Mouse (Mus musculus) embryonic fibroblast, embryonic 13.5 days (primary cell): ENCODE results near the gene Ambra1.

Experiments
- CTCF ChIP-seq: IDR thresholded peaks from 2 replicates; pipeline ENCODE4 v1.5.1; 2011; ENCODE audit warnings: mild to moderate bottlenecking, control low read depth, low read length, moderate library complexity, borderline replicate concordance; ENCODE audit not compliant: insufficient read depth
- POLR2A ChIP-seq: IDR thresholded peaks from 2 replicates; pipeline ENCODE4 v1.6.1; 2011; ENCODE audit warnings: low read depth, mild to moderate bottlenecking, control low read depth, low read length, moderate library complexity

DNA sequence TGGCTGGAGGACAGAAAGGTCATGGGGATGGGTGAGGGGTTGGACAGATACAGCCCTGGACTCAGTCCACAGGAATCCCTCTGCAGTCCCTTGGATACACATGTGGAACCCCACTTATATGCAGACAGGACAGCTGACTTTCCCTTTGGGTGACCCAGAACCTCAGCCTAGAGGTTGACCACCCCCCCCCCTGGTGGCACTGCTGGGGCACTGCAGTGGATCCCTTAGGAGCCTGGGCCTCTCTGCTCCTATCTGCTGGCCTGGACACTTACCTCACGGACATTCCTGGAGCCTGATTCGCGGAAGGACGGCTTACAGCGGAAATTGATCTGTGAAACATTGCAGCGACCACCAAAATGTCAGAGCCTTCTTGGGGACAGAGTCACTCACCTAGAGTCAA is 212.4 kb downstream of the Ambra1 start:
- TF ChIP-seq CTCF (no peak), POLR2A (no peak)
